Mouse (Mus musculus): ENCODE measurements around the gene Kcnk12. TPM values are rescaled to one million over a fixed set of nuclear protein-coding genes. Genes with fewer than 3 reads are reported as not detected.

Kcnk12 gene
- polyA plus RNA-seq, 2 experiments, result 0.13 to 0.57 TPM

DNA sequence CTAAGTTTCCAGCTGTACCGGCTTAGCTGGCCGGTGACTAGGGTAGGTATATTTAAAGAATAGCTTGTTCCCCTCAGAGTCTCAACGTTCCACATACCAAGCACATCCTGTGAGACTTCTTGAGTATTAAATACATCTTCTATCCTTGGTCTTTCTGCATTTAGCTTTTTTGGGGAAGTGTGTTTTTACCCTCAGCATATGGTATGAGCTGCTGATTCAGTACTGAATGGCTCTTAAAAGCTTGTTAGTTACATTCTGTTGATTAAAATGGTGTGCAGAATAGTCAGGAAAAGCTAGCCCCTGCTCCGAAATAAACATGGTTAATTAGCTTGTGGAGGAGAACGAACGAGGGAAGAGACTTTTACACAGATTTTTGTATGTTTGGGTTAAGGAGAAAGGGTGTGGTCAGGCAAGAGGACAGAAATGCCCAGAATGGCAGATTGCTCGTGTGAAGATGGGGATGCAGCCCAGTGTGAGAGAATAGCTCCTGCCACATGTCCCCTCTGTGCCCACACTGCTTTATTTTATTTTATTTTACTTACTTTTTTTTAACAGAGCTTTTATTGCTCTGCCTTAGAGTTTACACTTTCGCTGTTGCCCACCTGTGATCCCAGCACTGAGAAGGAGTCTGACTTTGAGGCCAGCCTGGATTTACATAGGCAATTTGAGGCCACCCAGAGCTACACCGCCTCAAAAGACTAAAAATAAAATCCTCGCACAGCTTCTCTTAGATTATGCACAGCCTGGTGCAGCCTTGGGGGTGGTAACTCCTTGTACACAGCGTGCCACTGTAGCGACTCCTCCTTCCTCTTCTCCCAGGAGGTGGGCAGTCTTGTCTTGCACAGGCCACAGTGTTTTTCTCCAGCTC, 71.1 kb downstream of the Kcnk12 start:
- no peak for DNase-seq (ENCODE audit: low read depth in 3 of 3, low spot score in 3 of 3)
- no peak overlapping the region for H3K9ac ChIP-seq (replicated peaks)
- H3K4me1 ChIP-seq (replicated peaks; ENCODE audit: control insufficient read depth in 2 of 2, insufficient read depth in 2 of 2, low read length in 1 of 2), result no peaks in the 10 kb centered on the region
- H3K9me3 ChIP-seq (ENCODE audit: control insufficient read depth, low read length), result no peaks in the 10 kb centered on the region
- 74% methylated on average over 12 of the region's 12 CpGs for WGBS (ENCODE audit: insufficient replicate concordance)
- TF ChIP-seq EP300 (IDR thresholded peaks at IDR 0.05; ENCODE audit: low read depth), result no peak
- no peak for TF ChIP-seq CTCF (IDR thresholded peaks at IDR 0.05; ENCODE audit: low read depth)
- H3K27ac ChIP-seq, result no peak overlapping the region
- ATAC-seq (ENCODE audit: insufficient read depth), result no peak
- H3K4me2 ChIP-seq (ENCODE audit: low read depth), result no peak overlapping the region
- no peaks in the 10 kb centered on the region for H3K27me3 ChIP-seq (ENCODE audit: control insufficient read depth, insufficient read depth, low read length)
- H3K36me3 ChIP-seq (replicated peaks; ENCODE audit: control insufficient read depth, insufficient read depth, low read depth), result peaks cover 6% of the 10 kb centered on the region
- no peak overlapping the region for H3K4me3 ChIP-seq (ENCODE audit: insufficient read depth in 1 of 2, low read depth in 2 of 2, low read length in 2 of 2)

DNA sequence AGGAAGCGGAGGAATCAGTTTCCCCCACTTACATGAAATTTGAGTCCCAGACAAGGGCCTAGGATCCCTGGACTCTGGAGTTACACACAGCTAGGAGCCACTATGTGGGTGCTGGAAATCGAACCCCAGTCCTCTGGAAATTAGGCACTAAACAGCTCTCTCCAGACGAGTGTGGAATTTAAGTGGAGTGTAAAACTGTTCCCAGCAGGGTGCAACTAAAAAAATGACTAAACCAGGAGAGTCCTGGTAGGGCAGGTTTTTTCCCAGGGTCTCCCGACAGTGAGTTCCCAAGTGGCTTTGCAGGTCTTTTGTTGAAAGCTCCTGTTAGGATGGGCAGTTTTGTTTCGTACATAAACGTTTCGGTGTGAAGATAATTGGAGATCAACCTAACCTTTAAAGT, 73.1 kb downstream of the Kcnk12 start:
- TF ChIP-seq EP300 (IDR thresholded peaks at IDR 0.05; ENCODE audit: low read depth) (no peak), CTCF (IDR thresholded peaks at IDR 0.05; ENCODE audit: low read depth) (no peak)
- peaks cover 8% of the 10 kb centered on the region for H3K36me3 ChIP-seq (replicated peaks; ENCODE audit: control insufficient read depth, insufficient read depth, low read depth)
- no peak overlapping the region for H3K4me2 ChIP-seq (ENCODE audit: low read depth)
- no peak overlapping the region for H3K27ac ChIP-seq
- H3K4me1 ChIP-seq (replicated peaks; ENCODE audit: control insufficient read depth in 2 of 2, insufficient read depth in 2 of 2, low read length in 1 of 2), result no peaks in the 10 kb centered on the region
- DNase-seq (ENCODE audit: low read depth in 3 of 3, low spot score in 3 of 3) (no peak), ATAC-seq (ENCODE audit: insufficient read depth) (no peak)
- no peak overlapping the region for H3K4me3 ChIP-seq (ENCODE audit: insufficient read depth in 1 of 2, low read depth in 2 of 2, low read length in 2 of 2)
- H3K27me3 ChIP-seq (ENCODE audit: control insufficient read depth, insufficient read depth, low read length), result no peaks in the 10 kb centered on the region
- no peaks in the 10 kb centered on the region for H3K9me3 ChIP-seq (ENCODE audit: control insufficient read depth, low read length)
- 85% methylated on average over 7 of the region's 7 CpGs for WGBS (ENCODE audit: insufficient replicate concordance)
- H3K9ac ChIP-seq (replicated peaks), result no peak overlapping the region

DNA sequence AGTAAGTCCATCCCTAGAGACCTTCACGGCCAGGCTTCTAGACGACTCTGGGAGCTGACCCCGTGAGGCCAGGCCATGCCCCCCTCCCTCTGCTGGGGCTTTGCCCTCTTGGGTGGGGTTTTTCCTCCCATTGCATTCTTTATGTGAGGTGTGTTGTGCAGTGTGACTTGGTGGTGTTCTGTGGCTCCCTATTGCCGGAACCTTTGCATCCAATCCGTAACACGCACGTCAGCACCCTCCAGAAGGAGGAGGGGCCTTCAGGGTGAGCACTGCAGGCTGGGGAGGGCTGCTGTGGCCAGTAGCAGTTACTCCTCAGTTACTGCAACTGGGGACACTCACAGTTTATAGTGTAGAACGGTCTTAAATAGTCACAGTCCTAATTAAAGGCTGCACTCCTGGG, 97.7 kb downstream of the Kcnk12 start:
- no peak for TF ChIP-seq CTCF (IDR thresholded peaks at IDR 0.05; ENCODE audit: low read depth)
- no peak for TF ChIP-seq EP300 (IDR thresholded peaks at IDR 0.05; ENCODE audit: low read depth)
- ATAC-seq (ENCODE audit: insufficient read depth) (no peak), DNase-seq (ENCODE audit: low read depth in 3 of 3, low spot score in 3 of 3) (no peak)
- no peaks in the 10 kb centered on the region for H3K27me3 ChIP-seq (ENCODE audit: control insufficient read depth, insufficient read depth, low read length)
- H3K4me3 ChIP-seq (ENCODE audit: insufficient read depth in 1 of 2, low read depth in 2 of 2, low read length in 2 of 2), result no peak overlapping the region
- H3K27ac ChIP-seq, result no peak overlapping the region
- no peak overlapping the region for H3K4me2 ChIP-seq (ENCODE audit: low read depth)
- H3K9ac ChIP-seq (replicated peaks), result no peak overlapping the region
- WGBS (ENCODE audit: insufficient replicate concordance), result 84% methylated on average over 8 of the region's 8 CpGs
- H3K36me3 ChIP-seq (replicated peaks; ENCODE audit: control insufficient read depth, insufficient read depth, low read depth), result no peaks in the 10 kb centered on the region; the same call in 1 of the 2 replicates
- no peaks in the 10 kb centered on the region for H3K9me3 ChIP-seq (ENCODE audit: control insufficient read depth, low read length)
- H3K4me1 ChIP-seq (replicated peaks; ENCODE audit: control insufficient read depth in 2 of 2, insufficient read depth in 2 of 2, low read length in 1 of 2), result no peaks in the 10 kb centered on the region

DNA sequence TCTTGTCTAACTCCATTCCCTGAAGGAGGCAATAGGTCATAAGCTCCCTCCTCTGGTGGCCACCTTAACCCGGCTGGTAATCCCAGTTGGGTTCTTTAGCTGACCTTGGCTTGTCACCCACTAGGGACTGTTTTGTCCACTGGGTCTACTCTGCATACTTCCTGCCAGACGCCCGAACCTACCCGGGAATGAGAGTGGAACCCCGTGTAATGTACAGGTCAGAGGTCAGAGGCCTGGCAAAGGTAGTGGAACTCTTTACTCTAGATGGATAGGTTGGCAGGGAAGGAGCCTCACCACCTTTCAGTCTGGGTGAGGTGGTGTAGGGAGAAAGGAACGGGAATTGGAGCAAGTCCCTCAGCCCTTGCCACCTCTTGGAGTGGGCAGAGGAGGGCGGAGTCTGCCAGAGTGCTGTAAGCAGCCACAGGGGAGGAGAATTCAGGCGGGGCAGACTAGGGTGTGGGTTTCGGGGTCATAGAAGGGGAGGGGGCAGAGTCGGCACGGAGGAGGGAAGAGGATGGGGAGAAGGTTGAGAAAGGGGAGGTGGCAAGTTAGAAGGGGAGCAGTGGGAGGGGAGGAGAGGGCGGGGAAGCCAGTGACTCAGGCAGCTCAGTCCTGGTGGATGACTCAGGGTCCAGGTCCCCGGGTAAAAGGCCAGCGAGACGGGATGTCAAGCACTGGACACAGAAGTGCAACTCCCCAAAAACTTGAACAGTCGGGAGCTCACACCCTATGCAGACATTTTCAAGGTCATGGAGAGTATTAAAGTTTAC, 98.6 kb downstream of the Kcnk12 start:
- Histone ChIP-seq H3K4me2 (ENCODE audit: low read depth) (no peak overlapping the region), H3K4me1 (replicated peaks; ENCODE audit: control insufficient read depth in 2 of 2, insufficient read depth in 2 of 2, low read length in 1 of 2) (no peaks in the 10 kb centered on the region), H3K4me3 (ENCODE audit: insufficient read depth in 1 of 2, low read depth in 2 of 2, low read length in 2 of 2) (no peak overlapping the region), H3K9me3 (ENCODE audit: control insufficient read depth, low read length) (no peaks in the 10 kb centered on the region), H3K27ac (no peak overlapping the region), H3K9ac (replicated peaks) (no peak overlapping the region), H3K36me3 (replicated peaks; ENCODE audit: control insufficient read depth, insufficient read depth, low read depth) (no peaks in the 10 kb centered on the region; the same call in 1 of the 2 replicates), H3K27me3 (ENCODE audit: control insufficient read depth, insufficient read depth, low read length) (no peaks in the 10 kb centered on the region)
- ATAC-seq (ENCODE audit: insufficient read depth) (no peak), DNase-seq (ENCODE audit: low read depth in 3 of 3, low spot score in 3 of 3) (no peak)
- 68% methylated on average over 16 of the region's 16 CpGs for WGBS (ENCODE audit: insufficient replicate concordance)
- no peak for TF ChIP-seq CTCF (IDR thresholded peaks at IDR 0.05; ENCODE audit: low read depth)
- TF ChIP-seq EP300 (IDR thresholded peaks at IDR 0.05; ENCODE audit: low read depth), result no peak

DNA sequence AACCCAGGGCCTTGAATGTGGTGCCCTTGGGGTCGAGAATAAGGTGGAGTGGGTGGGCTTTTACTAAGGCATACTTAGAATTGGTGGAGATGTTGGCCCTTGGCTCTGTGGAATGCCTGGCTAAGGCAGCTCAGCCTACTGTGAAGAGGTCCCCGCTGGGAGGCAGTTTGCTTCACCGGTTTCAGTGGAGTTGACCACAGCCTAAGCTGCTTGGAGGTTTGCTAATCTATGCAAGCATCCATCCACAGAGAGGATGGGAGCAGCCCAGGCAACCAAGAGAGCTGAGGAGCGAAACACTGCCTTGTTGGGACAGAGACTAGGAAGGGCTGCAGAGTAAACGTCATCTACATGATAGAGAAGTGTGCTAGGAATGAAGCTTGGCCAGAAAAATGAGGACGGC, 101.0 kb downstream of the Kcnk12 start:
- no peaks in the 10 kb centered on the region for H3K27me3 ChIP-seq (ENCODE audit: control insufficient read depth, insufficient read depth, low read length)
- H3K27ac ChIP-seq, result no peak overlapping the region
- H3K36me3 ChIP-seq (replicated peaks; ENCODE audit: control insufficient read depth, insufficient read depth, low read depth), result no peaks in the 10 kb centered on the region; the same call in 1 of the 2 replicates
- 82% methylated on average over 6 of the region's 6 CpGs for WGBS (ENCODE audit: insufficient replicate concordance)
- H3K9me3 ChIP-seq (ENCODE audit: control insufficient read depth, low read length), result no peaks in the 10 kb centered on the region
- DNase-seq (ENCODE audit: low read depth in 3 of 3, low spot score in 3 of 3) (no peak), ATAC-seq (ENCODE audit: insufficient read depth) (no peak)
- H3K9ac ChIP-seq (replicated peaks), result no peak overlapping the region
- 0 out of 4 replicates have a peak, but pooled peaks cover 0 to 2% of the 10 kb centered on the region in 2 experiments for H3K4me1 ChIP-seq (replicated peaks; ENCODE audit: control insufficient read depth in 2 of 2, insufficient read depth in 2 of 2, low read length in 1 of 2)
- TF ChIP-seq EP300 (IDR thresholded peaks at IDR 0.05; ENCODE audit: low read depth), result no peak
- TF ChIP-seq CTCF (IDR thresholded peaks at IDR 0.05; ENCODE audit: low read depth), result no peak
- no peak overlapping the region for H3K4me2 ChIP-seq (ENCODE audit: low read depth)
- H3K4me3 ChIP-seq (ENCODE audit: insufficient read depth in 1 of 2, low read depth in 2 of 2, low read length in 2 of 2), result no peak overlapping the region

Measured in liver, embryonic 14.5 days (tissue).